19 mouse cellular contexts compared by ENCODE assay signal in the genomic region with DNA sequence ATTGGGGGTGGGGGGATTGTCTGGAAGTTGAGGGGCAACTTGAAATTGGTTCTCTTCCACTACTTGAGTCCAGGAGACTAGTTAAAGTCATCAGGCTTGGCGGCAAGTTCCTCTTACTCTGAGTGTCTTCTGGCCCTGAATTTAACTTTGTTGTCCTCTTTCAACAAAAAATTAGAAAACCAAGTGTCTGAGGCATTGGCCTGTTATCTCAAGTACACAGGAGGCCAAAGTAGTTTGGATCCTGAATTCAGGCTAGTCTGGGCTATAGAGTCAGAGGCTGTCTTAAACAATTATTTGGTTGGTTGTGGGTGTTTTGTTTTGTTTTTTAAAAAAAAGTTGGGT. TPM values are rescaled to one million over a fixed set of nuclear protein-coding genes. Genes with fewer than 3 reads are reported as not detected.
DNase-seq lines count a peak whose midpoint lies in the region; ATAC-seq and TF ChIP-seq lines count a peak whose summit lies in the region.
"Had no signal": no experiment of that assay in that cellular context is flagged by ENCODE, and none has a peak within 500 bp of the region (broad histone marks: within the 10 kb centered on the region; RNA-seq: fewer than 3 reads in every experiment).

No protein-coding gene starts in this region.

- no peaks in the 10 kb centered on the region for H3K27me3 ChIP-seq in kidney, embryonic 16.5 days (ENCODE audit: insufficient read depth, low read length)
- H3K27me3 ChIP-seq in ES-Bruce4 (ENCODE audit: control insufficient read depth, insufficient read depth, low read length, poor library complexity, severe bottlenecking), result no peaks in the 10 kb centered on the region
- H3K27me3 ChIP-seq in embryonic facial prominence, embryonic 10.5 days (replicated peaks; ENCODE audit: low read depth, poor library complexity, severe bottlenecking), result no peaks in the 10 kb centered on the region
- no peaks in the 10 kb centered on the region for H3K27me3 ChIP-seq in liver, embryonic 13.5 days

- TF ChIP-seq EP300 in ES-Bruce4 (IDR thresholded peaks at IDR 0.05; ENCODE audit: insufficient read depth, low read depth, low read length), result no peak

- no peaks in the 10 kb centered on the region for H3K9me3 ChIP-seq in kidney, embryonic 16.5 days (ENCODE audit: low read length)
- no peaks in the 10 kb centered on the region for H3K9me3 ChIP-seq in ES-Bruce4 (replicated peaks; ENCODE audit: control insufficient read depth, insufficient read depth, low read length, poor library complexity, severe bottlenecking)
- no peaks in the 10 kb centered on the region for H3K9me3 ChIP-seq in embryonic facial prominence, embryonic 10.5 days
- no peaks in the 10 kb centered on the region for H3K9me3 ChIP-seq in liver, embryonic 13.5 days (replicated peaks)

- 0 out of 2 replicates have a peak overlapping the region, but pooled peaks have one; percentile 90 for H3K4me2 ChIP-seq in kidney, embryonic 16.5 days (replicated peaks; ENCODE audit: low read depth, low read length)
- peak overlapping the region; percentile 83 for H3K4me2 ChIP-seq in liver, embryonic 13.5 days

- no peak overlapping the region for H3K4me3 ChIP-seq in kidney, embryonic 16.5 days (ENCODE audit: low read length)
- H3K4me3 ChIP-seq in ES-Bruce4 (ENCODE audit: low read depth, low read length), result no peak overlapping the region
- H3K4me3 ChIP-seq in embryonic facial prominence, embryonic 10.5 days, result peak overlapping the region; percentile 70
- H3K4me3 ChIP-seq in liver, embryonic 13.5 days (replicated peaks), result peak overlapping the region; percentile 63
- H3K4me3 ChIP-seq: heart, adult 2 months had no signal

- no peak for ATAC-seq in kidney, embryonic 16.5 days (ENCODE audit: low FRiP score, low TSS enrichment)
- ATAC-seq in liver, embryonic 13.5 days (ENCODE audit: low read depth), result no peak
- ATAC-seq: intestine, embryonic 16.5 days had no signal

- no peak overlapping the region for H3K9ac ChIP-seq in kidney, embryonic 16.5 days (replicated peaks; ENCODE audit: low read length)
- peak overlapping the region; percentile 97 for H3K9ac ChIP-seq in ES-Bruce4 (ENCODE audit: low read depth, poor library complexity, severe bottlenecking)
- peak overlapping the region; percentile 84 for H3K9ac ChIP-seq in liver, embryonic 13.5 days

- no peak overlapping the region for H3K27ac ChIP-seq in kidney, embryonic 16.5 days (ENCODE audit: low read length)
- H3K27ac ChIP-seq in ES-Bruce4 (ENCODE audit: insufficient read depth, low read length), result peak overlapping the region; percentile 84
- H3K27ac ChIP-seq in embryonic facial prominence, embryonic 10.5 days (replicated peaks), result peak overlapping the region; percentile 92; the same call in 1 of the 2 replicates
- peak overlapping the region; percentile 98 for H3K27ac ChIP-seq in liver, embryonic 13.5 days
- H3K27ac ChIP-seq: heart, adult 2 months had no signal

- WGBS in kidney, embryonic 16.5 days, result 64% methylated on average over 1 of the region's 1 CpGs
- 67% methylated on average over 1 of the region's 1 CpGs for WGBS in embryonic facial prominence, embryonic 10.5 days
- WGBS in liver, embryonic 13.5 days (ENCODE audit: insufficient replicate concordance), result 14% methylated on average over 1 of the region's 1 CpGs

- DNase-seq in kidney, postnatal 10 days, result no peak
- no peak for DNase-seq in embryonic facial prominence, embryonic 10.5 days (ENCODE audit: low spot score)
- no peak for DNase-seq in liver, embryonic 13.5 days
- no peak for DNase-seq in T-cell, adult 2 months (ENCODE audit: low spot score)
- no peak for DNase-seq in gastrocnemius, postnatal 4 days (ENCODE audit: low spot score in 2 of 2)
- no peak for DNase-seq in adrenal gland, postnatal 4 days (ENCODE audit: low spot score in 2 of 2)
- DNase-seq: cerebellum, postnatal 25 days; heart, adult 2 months; kidney, postnatal 4 days; layer of hippocampus, postnatal 36 days; right cerebral cortex, postnatal 25 days had no signal

- TF ChIP-seq CTCF in ES-Bruce4 (IDR thresholded peaks at IDR 0.05; ENCODE audit: low read depth, low read length), result no peak

- H3K4me1 ChIP-seq in kidney, embryonic 16.5 days (ENCODE audit: insufficient read depth, low read length), result peaks cover 20% of the 10 kb centered on the region
- no peaks in the 10 kb centered on the region for H3K4me1 ChIP-seq in ES-Bruce4 (ENCODE audit: control insufficient read depth, insufficient read depth, low read length)
- H3K4me1 ChIP-seq in embryonic facial prominence, embryonic 10.5 days, result peaks cover 28% of the 10 kb centered on the region
- H3K4me1 ChIP-seq in liver, embryonic 13.5 days (replicated peaks), result peaks cover 58% of the 10 kb centered on the region

- no peak for TF ChIP-seq POLR2A in ES-Bruce4 (IDR thresholded peaks at IDR 0.05; ENCODE audit: insufficient read depth, low read length)

- H3K36me3 ChIP-seq in kidney, embryonic 16.5 days (ENCODE audit: insufficient read depth, low read length), result no peaks in the 10 kb centered on the region
- no peaks in the 10 kb centered on the region for H3K36me3 ChIP-seq in ES-Bruce4 (ENCODE audit: control insufficient read depth, insufficient read depth, low read length, poor library complexity, severe bottlenecking)
- no peaks in the 10 kb centered on the region for H3K36me3 ChIP-seq in embryonic facial prominence, embryonic 10.5 days (replicated peaks)
- H3K36me3 ChIP-seq in liver, embryonic 13.5 days, result no peaks in the 10 kb centered on the region

RNA-seq across cellular contexts. Expression of a gene that starts 1.7 kb away (rescaled TPM):
- 0.91 and 1.7 TPM in 2 replicates for polyA plus RNA-seq in kidney, embryonic 16.5 days (2015; fragmentation: Nextera tagmentation; extraction: Ambion mirVana)
- polyA plus RNA-seq in ES-Bruce4 (2011; ENCODE audit: insufficient read depth, insufficient read length, low read depth, missing spikeins), result 7.8 and 8.6 TPM in 2 replicates
- 2.7 and 4.0 TPM in 2 replicates for polyA plus RNA-seq in embryonic facial prominence, embryonic 10.5 days (2016; fragmentation: Nextera tagmentation; extraction: Ambion mirVana)
- 4.3 and 8.1 TPM in 2 replicates for polyA plus RNA-seq in liver, embryonic 13.5 days (2015; fragmentation: Nextera tagmentation; extraction: Ambion mirVana)
- total RNA-seq in gastrocnemius, postnatal 4 days (2021), result 100 to 1,000 TPM; 271 to 321 TPM
- 100 to 1,000 TPM; 405 to 481 TPM for total RNA-seq in adrenal gland, postnatal 4 days (2021)
- polyA plus RNA-seq: urinary bladder, adult 2 months had no signal

RNA-seq across cellular contexts. Expression of a gene that starts 3.0 kb away (rescaled TPM):
- 6.1 and 7.8 TPM in 2 replicates for polyA plus RNA-seq in kidney, embryonic 16.5 days (2015; fragmentation: Nextera tagmentation; extraction: Ambion mirVana)
- 5.4 TPM in 1 of 2 replicates, not detected in the other for polyA plus RNA-seq in ES-Bruce4 (2011; ENCODE audit: insufficient read depth, insufficient read length, low read depth, missing spikeins)
- polyA plus RNA-seq in embryonic facial prominence, embryonic 10.5 days (2016; fragmentation: Nextera tagmentation; extraction: Ambion mirVana), result 4.7 and 5.0 TPM in 2 replicates
- 3.2 and 8.3 TPM in 2 replicates for polyA plus RNA-seq in liver, embryonic 13.5 days (2015; fragmentation: Nextera tagmentation; extraction: Ambion mirVana)
- 100 to 1,000 TPM; 353 to 457 TPM for total RNA-seq in gastrocnemius, postnatal 4 days (2021)
- total RNA-seq in adrenal gland, postnatal 4 days (2021), result 100 to 1,000 TPM; 459 to 527 TPM
- polyA plus RNA-seq: heart, adult 2 months had no signal

RNA-seq across cellular contexts. Expression of a gene that starts 4.1 kb away (rescaled TPM):
- polyA plus RNA-seq in kidney, embryonic 16.5 days (2015; fragmentation: Nextera tagmentation; extraction: Ambion mirVana), result 0.90 TPM in 1 of 2 replicates, not detected in the other
- 3.1 and 4.5 TPM in 2 replicates for polyA plus RNA-seq in ES-Bruce4 (2011; ENCODE audit: insufficient read depth, insufficient read length, low read depth, missing spikeins)
- 0.54 and 0.65 TPM in 2 replicates for polyA plus RNA-seq in embryonic facial prominence, embryonic 10.5 days (2016; fragmentation: Nextera tagmentation; extraction: Ambion mirVana)
- 0.86 TPM in 1 of 2 replicates, not detected in the other for polyA plus RNA-seq in liver, embryonic 13.5 days (2015; fragmentation: Nextera tagmentation; extraction: Ambion mirVana)
- total RNA-seq in gastrocnemius, postnatal 4 days (2021), result 100 to 1,000 TPM; 369 to 391 TPM
- 100 to 1,000 TPM; 348 to 415 TPM for total RNA-seq in adrenal gland, postnatal 4 days (2021)
- polyA plus RNA-seq: stomach, embryonic 14.5 days had no signal

RNA-seq across cellular contexts. Expression of a gene that starts 4.6 kb away (rescaled TPM):
- not detected in 2 replicates for polyA plus RNA-seq in kidney, embryonic 16.5 days (2015; fragmentation: Nextera tagmentation; extraction: Ambion mirVana)
- not detected in 2 replicates for polyA plus RNA-seq in ES-Bruce4 (2011; ENCODE audit: insufficient read depth, insufficient read length, low read depth, missing spikeins)
- polyA plus RNA-seq in embryonic facial prominence, embryonic 10.5 days (2016; fragmentation: Nextera tagmentation; extraction: Ambion mirVana), result 0.26 TPM in 1 of 2 replicates, not detected in the other
- polyA plus RNA-seq in liver, embryonic 13.5 days (2015; fragmentation: Nextera tagmentation; extraction: Ambion mirVana), result 0.14 TPM in 1 of 2 replicates, not detected in the other
- total RNA-seq in gastrocnemius, postnatal 4 days (2021), result not detected
- under 1 TPM in 1 of 2 experiments, not detected in 1; 0.20 TPM for total RNA-seq in adrenal gland, postnatal 4 days (2021)
- total RNA-seq: hematopoietic stem cell, adult 5-6 weeks; megakaryocyte, adult 5-6 weeks; monocyte, adult 5-6 weeks had no signal
- polyA plus RNA-seq: stomach, embryonic 14.5 days had no signal

RNA-seq across cellular contexts. Expression of a gene that starts 8.3 kb away (rescaled TPM):
- 4.6 and 6.0 TPM in 2 replicates for polyA plus RNA-seq in kidney, embryonic 16.5 days (2015; fragmentation: Nextera tagmentation; extraction: Ambion mirVana)
- 28.2 and 29.2 TPM in 2 replicates for polyA plus RNA-seq in ES-Bruce4 (2011; ENCODE audit: insufficient read depth, insufficient read length, low read depth, missing spikeins)
- polyA plus RNA-seq in embryonic facial prominence, embryonic 10.5 days (2016; fragmentation: Nextera tagmentation; extraction: Ambion mirVana), result 2.8 and 7.1 TPM in 2 replicates
- 3.7 and 5.5 TPM in 2 replicates for polyA plus RNA-seq in liver, embryonic 13.5 days (2015; fragmentation: Nextera tagmentation; extraction: Ambion mirVana)
- 100 to 1,000 TPM; 298 to 366 TPM for total RNA-seq in gastrocnemius, postnatal 4 days (2021)
- 100 to 1,000 TPM; 436 to 510 TPM for total RNA-seq in adrenal gland, postnatal 4 days (2021)

Comparison
In these comparisons a context has a peak if more than half of its experiments do, and no peak if none do; other contexts are left out.
1. H3K4me3 ChIP-seq: peak in embryonic facial prominence, embryonic 10.5 days (single experiment) and liver, embryonic 13.5 days (single experiment); none in kidney, embryonic 16.5 days (single experiment) and ES-Bruce4 (single experiment).